Mouse (Mus musculus) frontal cortex, adult 2 months (tissue): ENCODE measurements around the gene Ppp1r36. TPM values are rescaled to one million over a fixed set of nuclear protein-coding genes. Genes with fewer than 3 reads are reported as not detected.

Experiments
- DNase-seq, 2 experiments: peaks; one replicate each; pipeline ENCODE4 v3.0.0; 2022; ENCODE audit warnings: low spot score in 1 of 2; ENCODE audit errors: extremely low spot score in 1 of 2
- polyA plus RNA-seq: library from polyadenylated mRNA; depleted of rRNA; stranded (reverse); fragments of >200 nt; gene quantifications from 2 replicates; pipeline ENCODE4 v1.2.3, GENCODE M21; 2012; rRNA removed

Gene Ppp1r36
- 1.5 and 1.8 TPM in 2 replicates for polyA plus RNA-seq

DNA sequence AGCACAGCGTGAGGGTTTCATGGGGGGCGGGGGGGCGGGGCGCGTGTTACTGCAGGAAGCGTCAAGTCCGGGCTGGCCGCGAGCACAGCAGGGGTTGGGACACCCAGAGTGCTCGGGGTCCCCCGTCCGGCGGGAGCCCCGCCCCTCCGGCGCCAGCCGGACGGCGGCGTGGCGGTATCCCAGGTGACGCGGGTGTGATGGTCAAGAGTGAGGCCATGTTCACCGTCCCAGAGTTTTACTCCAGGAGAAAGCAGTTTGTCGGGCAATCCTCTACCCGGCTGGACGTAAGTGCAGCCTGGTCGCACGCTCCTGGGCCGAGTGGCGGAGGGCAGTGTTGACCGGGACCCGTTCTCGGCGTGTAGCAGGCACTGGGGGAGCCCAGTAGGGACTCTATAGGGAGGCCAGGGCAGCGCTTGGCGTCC, at the start of gene Ppp1r36:
Ppp1r36 (plus strand) TSS at position 106 of the 422 bp plus-strand sequence.
- DNase-seq, result no peak

DNA sequence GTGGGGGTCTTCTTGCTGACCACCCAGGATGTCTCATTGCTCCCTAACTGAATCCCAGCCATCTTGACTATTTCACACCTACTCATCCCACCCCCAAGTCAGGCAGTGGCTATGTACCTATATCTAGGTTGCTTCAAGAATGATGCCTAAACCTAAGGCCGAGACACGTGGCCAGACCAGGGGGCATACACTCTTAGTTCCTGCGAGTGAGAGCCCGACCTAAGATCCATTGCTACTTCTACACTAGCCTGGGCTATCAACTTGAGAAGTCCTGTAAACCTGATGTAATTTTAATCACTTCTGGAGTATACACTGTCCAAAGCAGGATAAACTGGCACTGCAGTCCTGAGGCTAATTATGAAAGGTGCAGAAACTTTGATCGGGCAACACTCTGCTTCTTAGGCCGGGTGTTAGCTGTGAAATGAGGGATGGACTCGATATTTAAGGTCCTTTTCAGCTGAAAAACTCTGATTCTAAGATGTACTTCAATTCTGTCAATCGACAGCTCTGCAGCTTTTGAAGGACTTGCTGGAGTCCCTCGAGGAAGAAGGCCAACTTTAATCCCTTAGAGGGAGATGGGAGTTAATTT, 49.0 kb upstream of the Ppp1r36 start:
- DNase-seq, result no peak

DNA sequence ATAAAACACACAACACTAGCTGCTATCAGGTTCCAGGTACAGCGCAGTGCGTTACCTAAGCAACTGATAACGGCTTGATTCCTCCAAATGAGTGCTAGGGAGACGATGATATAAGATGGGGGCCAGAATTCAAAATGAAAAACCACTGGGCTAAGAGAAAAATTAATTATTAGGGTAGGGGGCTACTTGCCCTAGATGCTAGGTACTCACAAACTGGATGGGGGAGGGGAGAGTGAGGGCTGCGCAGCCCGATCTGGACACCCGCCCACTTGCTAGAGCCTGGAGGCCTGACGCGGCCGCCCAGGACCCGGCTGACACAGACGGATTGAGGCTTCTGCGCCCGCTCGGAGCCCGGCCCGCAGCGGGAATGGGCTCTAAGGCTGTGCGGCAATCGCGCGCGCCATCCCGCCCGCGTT, 48.5 kb upstream of the Ppp1r36 start:
- DNase-seq, result peak in 1 of 2 experiments; percentile 47

DNA sequence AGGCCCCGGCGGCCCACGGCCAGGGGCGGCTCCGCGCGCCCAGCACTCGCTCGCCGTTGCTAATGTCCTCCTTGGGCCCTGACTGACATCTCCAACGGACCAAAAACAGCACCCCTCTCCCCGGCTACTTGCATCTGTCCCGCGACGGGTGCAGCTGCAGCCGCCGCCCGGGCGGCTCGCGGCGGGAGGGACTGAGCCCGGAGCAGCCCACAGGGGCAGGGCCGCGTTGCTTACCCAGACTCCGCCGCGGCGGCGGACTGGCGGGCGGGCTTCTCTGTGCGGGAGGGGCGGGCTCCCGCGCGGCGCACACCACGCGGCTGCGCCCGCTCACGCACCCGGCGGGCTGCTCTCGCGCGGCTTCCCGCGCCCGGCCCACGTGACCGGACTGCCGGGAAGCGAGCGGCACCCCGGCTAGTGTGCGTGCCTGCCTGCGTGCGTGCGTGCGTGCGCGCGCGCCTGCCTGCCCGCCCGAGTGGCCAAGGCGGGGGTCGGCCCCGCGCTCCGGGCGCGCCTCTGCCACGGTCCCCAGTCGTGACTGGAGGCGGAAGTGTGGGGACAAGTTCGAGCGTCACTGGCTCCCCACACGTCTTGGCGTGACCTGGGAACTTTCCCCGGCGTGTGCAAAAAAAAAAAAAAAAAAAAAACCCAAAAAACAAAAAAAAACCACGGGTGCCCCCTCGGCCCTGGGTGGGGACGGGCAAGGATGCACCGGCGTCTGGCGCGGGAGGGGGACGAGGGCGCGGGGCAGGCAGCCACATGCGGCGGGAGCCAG, 47.9 kb upstream of the Ppp1r36 start, which contains the start of gene Zbtb25:
Zbtb25 (minus strand) TSS at position 397 of the 772 bp plus-strand sequence.
- DNase-seq, result peak; percentile 72 to 89

DNA sequence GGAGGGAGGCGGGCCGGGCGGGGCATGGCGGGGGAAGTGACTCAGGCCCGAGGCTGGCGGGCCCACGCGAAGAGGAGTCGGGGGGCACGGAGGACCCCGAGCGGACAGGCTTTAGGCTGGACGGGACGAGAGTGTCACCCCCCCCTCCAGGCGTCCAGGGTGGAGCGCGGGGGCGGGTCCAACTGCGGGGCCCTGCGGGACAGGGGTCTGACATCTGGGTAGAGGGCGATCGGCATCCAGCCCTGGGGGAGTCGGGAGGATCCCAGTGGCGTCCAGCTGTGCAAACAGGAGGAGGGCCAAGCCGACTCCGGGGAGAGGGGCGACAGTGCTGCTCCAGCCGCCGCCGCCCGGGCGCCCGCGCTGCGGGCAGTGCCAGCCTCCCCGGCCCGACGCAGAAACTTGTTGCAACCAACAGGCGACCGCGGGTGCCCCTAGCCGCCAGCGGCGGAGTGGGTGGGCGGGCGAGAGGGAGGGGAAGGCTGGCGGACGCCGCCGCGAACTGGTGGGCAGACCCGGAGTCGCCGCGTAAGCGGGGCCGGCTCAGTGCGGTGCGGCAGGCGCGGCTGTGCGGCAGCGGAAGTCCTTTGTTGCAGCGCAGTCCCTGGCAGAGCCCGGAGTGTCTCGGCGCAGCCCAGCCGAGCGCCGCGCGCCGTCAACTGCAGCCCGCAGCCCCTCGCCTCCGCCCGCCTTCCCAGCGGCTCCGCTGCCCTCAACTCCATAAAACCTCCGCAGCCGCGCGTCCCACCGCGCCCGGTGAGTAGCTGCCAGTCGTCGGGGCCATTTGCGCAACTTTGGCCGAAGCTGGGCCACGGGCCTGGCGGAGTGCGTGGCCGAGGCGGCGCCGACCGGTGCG, 47.1 kb upstream of the Ppp1r36 start, which contains the start of gene Zbtb1:
Zbtb1 (plus strand) TSS at position 289 of the 853 bp plus-strand sequence.
- peak; percentile 69 to 80 for DNase-seq

DNA sequence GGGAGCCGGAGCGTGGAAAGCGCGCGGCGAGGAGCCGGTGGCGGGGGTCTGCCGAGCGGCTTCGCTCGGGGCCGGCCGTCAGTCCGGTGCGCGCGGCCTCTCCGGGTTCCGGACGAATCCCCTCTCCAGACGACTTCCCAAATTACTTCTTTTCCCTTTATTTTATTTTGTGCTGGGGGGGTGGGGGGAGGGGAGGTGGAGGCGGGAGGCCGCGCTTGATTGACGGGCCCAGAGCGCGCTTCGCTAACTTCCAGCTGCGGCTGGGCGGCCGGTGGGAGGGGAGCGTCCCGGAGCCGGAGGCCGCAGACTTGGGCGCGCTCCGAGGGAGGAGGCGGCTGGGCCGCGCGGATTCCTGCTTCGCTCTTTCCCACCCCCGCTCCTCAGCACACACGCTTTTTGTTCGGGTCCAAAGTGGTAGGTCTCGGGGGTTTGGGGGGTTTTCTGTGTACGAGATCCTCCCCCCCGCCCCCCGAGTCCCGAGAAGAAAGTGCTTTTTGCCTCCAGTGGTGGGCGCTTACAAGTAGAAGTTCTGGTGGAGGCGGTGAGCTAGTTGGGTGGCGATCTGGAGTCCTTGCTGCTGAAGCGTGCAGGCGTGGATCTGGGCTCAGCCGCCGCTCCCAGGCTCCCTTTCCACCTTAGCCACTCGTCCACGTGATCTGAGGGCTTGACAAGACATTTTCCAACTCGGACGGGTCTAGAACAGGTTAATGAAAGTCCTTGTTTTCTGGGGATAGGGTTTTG, 46.3 kb upstream of the Ppp1r36 start:
- peak in 1 of 2 experiments; percentile 60 for DNase-seq

DNA sequence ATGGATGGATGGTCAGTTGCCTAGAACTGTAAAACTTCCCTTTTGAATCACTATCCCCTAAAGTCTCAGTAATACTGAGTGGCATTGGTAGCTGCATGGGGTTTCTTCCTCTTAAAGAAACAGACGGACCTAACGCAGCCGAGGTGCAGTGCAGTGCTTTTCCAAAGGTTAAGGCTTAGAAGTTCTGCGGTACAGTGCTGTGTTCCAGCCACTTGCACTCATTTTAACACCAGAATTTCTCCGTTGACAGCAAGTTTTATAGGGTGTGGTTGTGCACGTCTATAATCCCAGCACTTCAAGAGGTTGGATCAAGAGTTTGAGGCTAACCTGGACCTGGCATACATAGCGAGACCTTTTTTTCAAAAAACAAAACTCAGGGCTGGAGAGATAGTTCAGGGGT, 45.3 kb upstream of the Ppp1r36 start:
- DNase-seq, result no peak

DNA sequence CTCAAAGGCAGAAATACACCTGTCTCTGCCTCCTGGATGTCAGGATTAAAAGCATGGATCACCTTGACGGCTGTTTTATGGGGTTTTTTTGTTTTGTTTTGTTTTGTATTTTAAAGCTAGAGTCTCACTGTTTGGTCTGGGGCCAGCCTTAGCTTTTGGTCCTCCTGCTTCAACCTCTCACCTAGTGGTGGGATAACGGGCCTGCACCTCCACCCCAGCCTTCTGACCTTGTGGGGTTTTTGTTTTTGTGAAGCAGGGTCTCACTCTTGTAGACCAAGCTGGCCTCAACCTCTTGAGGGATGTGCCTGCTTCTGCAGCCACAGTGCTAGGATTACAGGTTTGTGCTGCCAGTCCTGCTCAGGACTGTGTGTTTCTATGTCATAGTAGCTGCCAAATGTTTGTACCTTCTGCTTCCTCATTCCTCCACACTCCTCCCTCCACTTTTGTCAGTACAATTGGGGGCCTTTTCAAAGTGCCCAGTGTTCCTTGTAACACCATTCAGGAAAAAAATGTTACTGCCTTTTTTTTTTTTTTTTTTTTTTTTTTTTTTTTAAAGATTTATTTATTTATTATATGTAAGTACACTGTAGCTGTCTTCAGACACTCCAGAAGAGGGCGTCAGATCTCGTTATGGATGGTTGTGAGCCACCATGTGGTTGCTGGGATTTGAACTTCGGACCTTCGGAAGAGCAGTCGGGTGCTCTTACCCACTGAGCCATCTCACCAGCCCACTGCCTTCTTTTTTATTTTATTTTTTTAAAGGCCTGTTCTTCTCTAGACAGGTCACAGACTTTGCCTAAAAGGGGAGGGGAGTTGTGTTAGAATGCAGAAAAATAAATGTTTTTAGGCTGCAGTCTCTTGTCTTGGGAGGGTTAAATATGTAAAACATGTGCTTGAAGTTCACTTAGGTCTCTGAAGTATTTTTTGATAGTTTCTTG, 44.2 kb upstream of the Ppp1r36 start:
- no peak for DNase-seq

DNA sequence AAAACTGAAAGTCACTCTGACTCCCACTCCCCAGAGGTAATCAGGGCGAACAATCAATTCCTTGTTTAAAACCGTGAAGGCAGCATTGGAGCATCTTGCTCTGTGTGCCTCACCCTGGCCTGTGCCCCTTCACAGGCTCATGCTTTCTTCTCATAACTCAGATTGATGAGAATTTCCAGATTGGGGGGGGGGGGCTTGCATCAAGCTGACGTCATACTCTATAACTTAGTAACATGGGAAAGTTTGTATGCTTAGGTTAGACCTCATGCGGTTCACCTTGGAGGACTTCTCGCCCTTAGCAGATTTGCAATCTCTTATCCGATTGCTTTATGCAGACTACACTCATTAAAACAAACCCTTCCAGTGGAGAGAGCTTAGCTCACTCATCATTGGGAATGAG, 43.3 kb upstream of the Ppp1r36 start:
- DNase-seq, result no peak

DNA sequence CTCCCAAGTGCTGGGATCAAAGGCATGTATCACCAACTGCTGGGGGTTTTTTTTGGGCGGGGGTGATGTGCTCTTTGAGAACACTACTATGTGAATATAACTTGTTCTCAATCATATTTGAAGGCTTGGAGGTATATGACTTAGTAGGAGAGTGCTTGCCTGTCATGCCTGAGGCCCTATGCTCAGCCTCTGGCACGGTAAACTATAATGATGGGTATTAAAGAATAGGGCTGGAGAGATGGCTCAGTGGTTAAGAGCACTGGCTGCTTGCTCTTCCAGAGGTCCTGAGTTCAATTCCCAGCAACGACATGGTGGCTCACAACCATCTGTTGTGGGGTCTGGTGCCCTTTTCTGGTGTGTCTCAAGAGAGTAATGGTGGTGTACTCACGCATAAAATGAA, 42.4 kb upstream of the Ppp1r36 start:
- DNase-seq, result no peak

DNA sequence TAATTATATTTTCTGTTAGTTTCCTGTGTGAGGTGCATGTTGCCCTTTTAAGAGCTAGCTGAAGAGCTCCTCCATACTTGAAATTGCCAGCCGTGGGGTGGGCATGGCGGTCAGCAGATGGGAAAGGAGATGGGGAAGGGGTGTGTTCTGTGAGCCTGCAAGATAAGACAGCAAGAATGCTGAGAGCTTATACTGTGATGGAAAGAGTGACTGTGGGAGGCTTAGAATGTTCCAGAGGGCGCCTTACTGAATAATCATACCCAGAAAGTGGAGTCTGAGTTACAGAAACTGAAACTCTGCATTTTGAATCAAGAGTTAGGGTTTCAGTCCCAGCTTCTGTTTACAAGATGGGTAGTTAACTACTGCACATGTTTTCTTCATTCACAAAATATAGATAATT, 41.8 kb upstream of the Ppp1r36 start:
- DNase-seq, result no peak

DNA sequence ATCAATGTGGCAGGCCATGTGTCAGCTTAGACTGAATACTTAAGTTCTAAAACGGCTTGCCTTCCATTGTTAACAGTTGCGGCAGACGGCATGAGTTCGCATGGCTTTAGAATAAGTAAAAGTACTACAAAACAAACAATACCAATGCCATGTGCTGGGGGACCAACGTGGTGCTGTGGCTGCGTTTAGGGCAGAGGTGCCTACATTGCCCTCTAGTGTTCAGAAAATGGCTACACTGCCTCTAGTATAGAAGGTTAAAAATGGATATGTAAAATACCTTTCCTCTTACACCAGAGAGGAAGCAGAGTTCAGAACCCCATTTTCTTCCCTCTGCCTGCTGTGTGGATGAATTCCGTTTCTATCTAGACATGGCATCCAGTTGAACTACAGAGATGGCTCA, 40.7 kb upstream of the Ppp1r36 start:
- DNase-seq, result peak in 1 of 2 experiments; percentile 44

DNA sequence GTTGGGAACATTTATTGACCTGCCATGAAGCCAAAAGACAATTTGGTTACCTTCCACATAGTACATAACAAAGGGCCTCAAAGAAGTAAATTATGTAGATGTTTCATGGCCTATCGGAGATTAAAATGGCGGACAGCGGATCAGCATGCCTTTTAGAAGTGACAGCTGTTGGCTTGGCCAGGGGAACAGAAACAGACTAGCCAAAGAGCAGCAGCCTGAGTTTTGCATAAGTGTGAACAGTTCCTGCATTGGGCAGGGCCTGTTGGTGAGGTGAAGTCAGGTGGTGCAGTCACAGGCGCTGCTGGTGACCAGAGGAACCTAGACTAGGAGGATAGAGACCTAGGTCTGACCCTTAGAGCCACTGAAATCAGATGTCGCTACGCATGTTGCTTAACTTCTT, 40.3 kb upstream of the Ppp1r36 start:
- no peak for DNase-seq

DNA sequence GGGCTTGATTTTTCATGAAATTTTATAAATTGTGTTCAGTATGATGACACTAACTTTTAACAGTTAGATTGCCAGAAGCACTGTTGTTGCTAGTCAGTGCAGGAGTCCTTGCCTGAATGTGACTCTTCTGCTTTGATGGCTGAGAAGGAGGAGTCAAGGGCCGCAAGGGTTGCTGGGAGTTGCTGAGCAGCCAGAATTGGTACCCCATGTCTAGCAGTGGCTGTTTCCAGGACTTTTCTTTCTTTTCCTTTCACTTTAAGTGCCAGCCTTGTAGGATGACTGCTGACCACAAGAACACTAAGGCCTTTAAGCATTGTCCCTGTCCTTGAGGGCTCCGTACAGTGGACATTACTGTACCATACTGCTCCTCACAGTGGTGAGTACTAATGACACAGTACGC, 39.6 kb upstream of the Ppp1r36 start:
- DNase-seq, result no peak

DNA sequence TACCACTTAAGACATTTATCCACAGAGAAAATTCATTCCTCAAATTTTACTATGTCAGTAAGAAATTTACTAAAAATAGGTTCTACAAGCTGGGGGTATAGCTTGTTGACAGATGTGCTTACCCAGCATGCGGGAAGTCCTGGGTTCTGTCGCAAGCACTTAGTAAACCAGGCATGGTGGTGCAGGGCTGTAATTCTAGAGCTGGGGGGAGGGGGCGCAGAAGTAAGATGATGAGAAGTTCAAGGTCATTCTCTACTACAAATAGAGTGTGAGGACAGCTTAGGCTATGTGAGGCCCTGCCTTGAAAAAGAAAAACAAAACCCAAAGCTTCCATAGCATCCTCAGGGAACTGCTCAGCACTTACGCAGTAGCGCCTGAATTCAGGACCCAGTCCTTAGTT, 38.8 kb upstream of the Ppp1r36 start:
- DNase-seq, result no peak

DNA sequence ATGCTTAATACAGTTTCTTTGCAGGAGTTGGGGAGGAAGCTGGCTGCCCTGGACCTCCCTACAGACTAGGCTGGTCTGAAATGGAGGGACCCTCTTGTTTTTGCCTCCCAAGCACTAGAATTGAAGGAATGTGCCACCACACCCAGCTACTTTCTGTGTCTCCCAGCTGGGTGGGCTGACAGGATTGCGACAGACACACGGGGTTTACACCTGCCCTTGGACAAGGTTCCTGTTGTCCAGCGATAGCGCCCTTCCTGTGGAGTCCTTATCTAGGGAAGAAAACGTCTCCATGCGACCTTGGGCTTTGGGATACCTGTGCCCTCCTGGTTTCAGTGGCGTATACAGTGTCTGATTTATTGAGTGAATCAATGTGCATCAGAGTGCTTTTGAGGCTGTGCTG, 37.2 kb upstream of the Ppp1r36 start:
- DNase-seq, result no peak

DNA sequence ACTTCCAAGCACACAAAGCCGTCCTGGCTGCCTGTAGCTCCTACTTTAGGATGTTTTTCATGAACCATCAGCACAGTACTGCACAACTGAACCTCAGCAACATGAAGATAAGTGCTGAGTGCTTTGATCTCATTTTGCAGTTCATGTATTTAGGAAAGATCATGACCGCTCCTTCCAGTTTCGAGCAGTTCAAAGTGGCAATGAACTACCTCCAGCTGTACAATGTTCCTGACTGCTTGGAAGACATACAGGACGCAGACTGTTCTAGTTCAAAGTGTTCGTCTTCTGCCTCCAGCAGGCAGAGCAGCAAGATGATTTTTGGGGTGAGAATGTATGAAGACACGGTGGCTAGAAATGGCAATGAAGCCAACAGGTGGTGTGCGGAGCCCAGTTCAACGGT, 32.0 kb upstream of the Ppp1r36 start:
- no peak for DNase-seq

DNA sequence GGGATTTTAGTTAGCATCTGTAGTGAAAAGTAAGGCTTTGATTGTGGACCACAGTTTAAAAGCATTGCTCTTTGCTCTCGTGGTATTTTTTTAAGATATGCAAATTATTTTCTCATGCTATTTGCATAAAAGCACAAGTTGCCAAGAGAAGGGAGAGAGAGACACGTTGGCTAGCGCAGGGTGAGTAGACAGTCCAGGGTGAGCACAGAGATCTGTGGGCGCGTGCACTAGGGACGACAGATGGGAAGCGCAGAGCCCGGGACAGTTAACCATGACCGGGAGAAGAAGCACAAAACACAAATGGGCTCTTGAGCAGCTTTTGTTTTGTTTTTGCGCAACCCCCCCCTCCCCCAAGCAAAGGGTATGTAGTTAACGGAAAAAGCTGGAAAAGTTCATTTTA, 28.5 kb upstream of the Ppp1r36 start:
- no peak for DNase-seq

DNA sequence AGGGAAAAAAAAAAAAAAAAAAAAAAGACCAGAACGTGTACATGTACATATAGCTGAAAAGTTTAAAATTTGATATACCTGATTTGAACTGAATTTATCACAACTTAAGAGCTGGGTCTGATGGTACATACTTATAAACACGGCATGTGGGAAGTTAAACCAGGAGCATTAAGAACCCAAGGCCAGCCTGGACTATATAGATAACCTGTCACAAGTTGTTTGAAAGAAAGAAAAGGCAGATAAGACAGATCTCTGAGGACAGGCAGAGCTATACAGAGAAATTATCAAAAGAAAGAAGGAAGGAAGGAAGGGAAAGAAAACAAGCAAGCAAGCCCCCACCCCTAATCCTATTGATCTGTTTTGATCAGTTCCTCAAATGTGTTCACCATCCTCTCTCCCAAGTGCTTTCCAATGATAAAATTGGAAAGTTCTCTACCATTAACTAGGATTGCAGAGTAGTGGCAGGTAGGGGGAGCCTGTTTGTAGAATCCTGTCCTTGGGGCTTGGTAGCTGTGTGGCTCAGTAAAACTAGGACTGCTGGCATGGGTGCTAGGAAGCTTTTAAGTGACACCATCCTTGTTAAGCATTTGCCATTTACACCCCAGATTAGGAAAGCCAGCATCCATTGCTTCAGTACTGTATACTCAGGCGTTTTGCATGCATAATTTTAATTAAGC, 25.6 kb upstream of the Ppp1r36 start:
- no peak for DNase-seq
